Mouse (Mus musculus) G1E (cell line): ENCODE results near the gene Ankrd65. TPM values are rescaled to one million over a fixed set of nuclear protein-coding genes. Genes with fewer than 3 reads are reported as not detected.
"Not testable (repeated sequence)": the region's sequence is repeated elsewhere in the genome, so short reads cannot be mapped to it uniquely, and the experiment has no call there.

Experiments used
- ATAC-seq: 2 replicates; pipeline ENCODE4 v1.8.0; 2016; ENCODE audit warnings: mild to moderate bottlenecking; ENCODE audit not compliant: insufficient number of reproducible peaks, poor library complexity, low FRiP score, severe bottlenecking; ENCODE audit errors: extremely low read depth
- DNase-seq: peaks from one replicate; pipeline ENCODE4 v3.0.0; 2012; ENCODE audit warnings: low spot score
- H3K27me3 ChIP-seq: 2 replicates; pipeline ENCODE4 v1.6.1; 2012; ENCODE audit warnings: mild to moderate bottlenecking, low read length, inconsistent platforms; ENCODE audit not compliant: insufficient read depth
- H3K36me3 ChIP-seq: replicated peaks from 2 replicates; pipeline ENCODE3; 2012; ENCODE audit warnings: mild to moderate bottlenecking, inconsistent platforms
- H3K4me1 ChIP-seq: 2 replicates; pipeline ENCODE4 v1.6.1; 2012; ENCODE audit warnings: low read depth, low read length, inconsistent platforms, mixed read lengths; ENCODE audit not compliant: insufficient read depth
- H3K4me3 ChIP-seq: 2 replicates; pipeline ENCODE4 v1.5.1; 2012; ENCODE audit warnings: low read depth, mild to moderate bottlenecking, inconsistent platforms, low read length, moderate library complexity, mixed read lengths
- H3K9me3 ChIP-seq: replicated peaks from 2 replicates; pipeline ENCODE4 v1.6.1; 2012; ENCODE audit warnings: inconsistent platforms
- CTCF ChIP-seq: IDR thresholded peaks from 2 replicates; pipeline ENCODE4 v1.5.1; 2012; ENCODE audit warnings: low read depth, low read length, inconsistent platforms, mixed read lengths
- GATA1 ChIP-seq: IDR thresholded peaks from 2 replicates; pipeline ENCODE4 v1.6.1; 2012; ENCODE audit warnings: borderline replicate concordance, low read length, inconsistent platforms, mixed read lengths
- GATA2 ChIP-seq: IDR thresholded peaks from 2 replicates; pipeline ENCODE4 v1.6.1; 2012; ENCODE audit warnings: low read depth, low read length, inconsistent platforms, borderline replicate concordance
- POLR2AphosphoS5 ChIP-seq: IDR thresholded peaks from 2 replicates; pipeline ENCODE4 v1.6.1; 2012; ENCODE audit warnings: low read depth, low read length, inconsistent platforms; ENCODE audit not compliant: insufficient replicate concordance
- TAL1 ChIP-seq: conservative IDR thresholded peaks from 2 replicates; pipeline ENCODE4 v1.6.1; 2012; ENCODE audit warnings: low read depth, low read length, inconsistent platforms, mixed read lengths
- polyA plus RNA-seq: library from polyadenylated mRNA; stranded (reverse); fragments of >175 nt; gene quantifications from 2 replicates; pipeline ENCODE4 v1.2.3, GENCODE M21; 2012
- total RNA-seq, 2 experiments: library from RNA; stranded (forward) in 1 of 2; stranded (reverse) in 1 of 2; fragments of 200-1000 nt in 1 of 2; fragments of >200 nt in 1 of 2; fragmentation: Nextera tagmentation in 1 of 2; gene quantifications; 2 replicates each; pipeline ENCODE4 v1.2.3; 2014 to 2017

Gene Ankrd65
- total and polyA plus RNA-seq, 3 experiments, result not detected

GRCm38 (mm10) chr4:155788300-155788699 is 1.9 kb upstream of the Ankrd65 start:
- H3K9me3 ChIP-seq, result no peaks in the 10 kb centered on the region
- no peak for TF ChIP-seq GATA1
- TF ChIP-seq TAL1, result no peak
- no peak for TF ChIP-seq POLR2AphosphoS5
- no peak for TF ChIP-seq GATA2
- TF ChIP-seq CTCF, result no peak
- peaks cover 53% of the 10 kb centered on the region for H3K27me3 ChIP-seq
- peaks cover 35% of the 10 kb centered on the region for H3K4me1 ChIP-seq
- ATAC-seq (no peak), DNase-seq (no peak)
- no peaks in the 10 kb centered on the region for H3K36me3 ChIP-seq
- H3K4me3 ChIP-seq, result no peak overlapping the region

DNA sequence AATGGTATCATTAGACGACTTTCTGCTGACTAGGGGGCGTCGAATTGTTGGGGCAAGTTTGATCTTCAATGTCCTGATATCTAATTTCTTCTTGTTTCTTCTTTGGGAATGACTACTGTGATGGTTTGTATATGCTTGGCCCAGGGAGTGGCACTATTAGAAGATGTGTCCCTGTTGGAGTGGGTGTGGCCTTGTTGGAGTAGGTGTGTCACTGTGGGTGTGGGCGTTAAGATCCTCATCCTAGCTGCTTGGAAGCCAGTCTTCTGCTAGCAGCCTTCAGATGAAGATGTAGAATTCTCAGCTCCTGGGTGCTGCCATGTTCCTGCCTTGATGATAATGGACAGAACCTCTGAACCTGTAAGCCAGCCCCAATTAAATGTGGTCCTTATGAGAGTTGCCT is 1.4 kb upstream of the Ankrd65 start:
- not testable (repeated sequence) for ATAC-seq, H3K36me3 ChIP-seq, DNase-seq, H3K4me3 ChIP-seq, H3K9me3 ChIP-seq
- Histone ChIP-seq H3K4me1 (peaks cover 31% of the 10 kb centered on the region), H3K27me3 (peaks cover 50% of the 10 kb centered on the region)

- Histone ChIP-seq H3K4me1 (peaks cover 13% of the 10 kb centered on the region), H3K9me3 (no peaks in the 10 kb centered on the region), H3K27me3 (peaks cover 44% of the 10 kb centered on the region), H3K4me3 (no peak overlapping the region), H3K36me3 (no peaks in the 10 kb centered on the region)
- no peak for ATAC-seq
- no peak for DNase-seq
- TF ChIP-seq CTCF, result no peak
- no peak for TF ChIP-seq GATA2
- no peak for TF ChIP-seq TAL1
- no peak for TF ChIP-seq GATA1
- no peak for TF ChIP-seq POLR2AphosphoS5
Observed at GRCm38 (mm10) chr4:155790650-155791161, 467 bp downstream of the Ankrd65 start.

DNA sequence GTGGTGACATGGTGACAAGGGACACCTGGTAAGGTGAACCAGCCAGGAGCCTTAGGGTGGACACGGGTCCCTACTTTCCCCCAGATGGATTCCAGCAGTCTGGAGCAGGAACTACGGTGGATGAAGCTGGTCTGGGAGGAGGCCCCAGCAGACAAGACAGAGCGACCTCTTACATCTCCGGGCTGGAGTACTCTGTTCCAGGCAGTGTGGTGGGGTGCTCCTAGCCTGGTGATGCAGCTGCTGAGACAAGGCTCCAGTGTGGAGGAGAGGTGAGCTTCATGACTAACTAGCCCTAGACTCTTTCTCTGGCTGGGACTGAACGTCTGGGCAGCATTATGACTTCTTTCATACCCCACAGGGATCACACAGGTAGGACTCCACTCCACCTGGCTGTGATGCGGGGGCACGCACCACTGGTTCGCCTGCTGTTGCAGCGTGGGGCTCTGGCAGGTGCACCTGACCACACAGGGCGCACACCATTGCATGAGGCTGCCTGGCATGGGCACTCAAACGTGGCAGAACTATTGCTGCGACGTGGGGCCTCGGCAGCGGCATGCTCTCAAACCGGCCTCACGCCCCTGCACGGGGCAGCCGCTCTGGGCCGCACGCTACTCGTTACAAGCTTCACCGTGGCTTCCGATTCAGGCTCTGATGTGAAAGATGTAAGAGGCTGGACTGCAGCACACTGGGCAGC is 1.1 kb downstream of the Ankrd65 start:
- ATAC-seq, result no peak
- TF ChIP-seq GATA1 (no peak), POLR2AphosphoS5 (no peak), TAL1 (no peak), CTCF (no peak), GATA2 (no peak)
- Histone ChIP-seq H3K9me3 (no peaks in the 10 kb centered on the region), H3K4me1 (peaks cover 9% of the 10 kb centered on the region), H3K27me3 (peaks cover 50% of the 10 kb centered on the region), H3K4me3 (no peak overlapping the region), H3K36me3 (no peaks in the 10 kb centered on the region)
- no peak for DNase-seq

- Histone ChIP-seq H3K36me3 (no peaks in the 10 kb centered on the region), H3K4me3 (no peak overlapping the region), H3K27me3 (peaks cover 54% of the 10 kb centered on the region), H3K4me1 (peaks cover 8% of the 10 kb centered on the region), H3K9me3 (no peaks in the 10 kb centered on the region)
- ATAC-seq (no peak), DNase-seq (no peak)
- TF ChIP-seq POLR2AphosphoS5 (no peak), GATA2 (no peak), GATA1 (no peak), CTCF (no peak), TAL1 (no peak)
Observed at GRCm38 (mm10) chr4:155793730-155794129, 3.5 kb downstream of the Ankrd65 start.

- DNase-seq (no peak), ATAC-seq (no peak)
- Histone ChIP-seq H3K4me3 (no peak overlapping the region), H3K27me3 (peaks cover 9% of the 10 kb centered on the region), H3K36me3 (peaks cover 28% of the 10 kb centered on the region), H3K4me1 (peaks cover 37% of the 10 kb centered on the region), H3K9me3 (no peaks in the 10 kb centered on the region)
- TF ChIP-seq TAL1 (no peak), POLR2AphosphoS5 (no peak)
Observed at GRCm38 (mm10) chr4:155802075-155802474, 11.8 kb downstream of the Ankrd65 start.

- no peak for TF ChIP-seq GATA2
- TF ChIP-seq TAL1, result no peak
- TF ChIP-seq GATA1, result no peak
- TF ChIP-seq CTCF, result no peak
- no peak for TF ChIP-seq POLR2AphosphoS5
- peaks cover 7% of the 10 kb centered on the region for H3K27me3 ChIP-seq
- H3K4me1 ChIP-seq, result peaks cover 37% of the 10 kb centered on the region
- peak within 1 kb of the TSS; percentile 88 for H3K4me3 ChIP-seq
- no peaks in the 10 kb centered on the region for H3K9me3 ChIP-seq
- DNase-seq (no peak), ATAC-seq (no peak)
- peaks cover 35% of the 10 kb centered on the region for H3K36me3 ChIP-seq
Observed at GRCm38 (mm10) chr4:155802741-155803339, 12.6 kb downstream of the Ankrd65 start, which contains the start of gene Mrpl20. Gene Mrpl20, plus strand, starts transcription at chr4:155802878.
